Mouse (Mus musculus) hindlimb bud, embryonic 11.5 days (tissue): ENCODE data around the gene Pth1r.

Experiments used
- DNase-seq: peaks from one replicate; pipeline ENCODE4 v3.0.0-alpha.2; 2012; ENCODE audit warnings: low read depth, low spot score; ENCODE audit errors: extremely low spot score

Pth1r gene

DNA sequence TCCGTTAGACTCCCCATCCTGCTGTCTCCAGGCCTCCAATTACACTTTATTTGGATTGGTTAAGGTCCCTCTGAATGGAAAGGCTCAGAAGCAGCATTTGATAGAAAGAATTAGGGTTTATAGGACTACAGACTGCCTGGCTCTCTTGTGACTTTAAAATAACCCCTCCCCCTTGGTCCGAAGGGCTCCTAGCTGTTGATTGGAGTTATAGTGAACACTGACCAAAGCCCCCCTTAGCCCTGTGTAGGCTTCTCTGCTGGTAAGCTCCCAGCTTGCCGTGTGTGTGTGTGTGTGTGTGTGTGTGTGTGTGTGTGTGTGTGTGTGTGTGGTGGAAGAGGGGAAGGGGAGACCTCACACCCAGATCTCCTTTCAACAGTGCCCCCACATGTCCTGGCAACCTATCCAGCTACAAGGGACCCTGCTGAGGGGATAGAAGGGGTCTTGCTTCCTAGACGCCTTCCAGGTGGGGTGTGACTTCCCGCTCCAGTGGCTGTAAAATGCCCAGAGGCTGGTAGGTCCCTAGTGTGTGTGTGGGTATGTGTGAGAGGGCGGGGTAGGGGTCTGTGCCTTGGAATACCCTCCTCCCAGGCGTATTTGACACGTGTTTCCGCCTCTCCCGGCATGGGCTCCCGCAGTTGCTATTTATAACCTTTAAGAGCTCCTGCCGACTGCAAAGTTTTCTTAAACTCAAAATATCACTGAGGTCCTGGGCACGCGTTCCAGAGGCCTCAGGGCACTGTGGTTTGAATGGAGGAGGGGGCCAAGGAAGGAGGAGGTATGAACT, 3.7 kb upstream of the Pth1r start:
- no peak for DNase-seq

DNA sequence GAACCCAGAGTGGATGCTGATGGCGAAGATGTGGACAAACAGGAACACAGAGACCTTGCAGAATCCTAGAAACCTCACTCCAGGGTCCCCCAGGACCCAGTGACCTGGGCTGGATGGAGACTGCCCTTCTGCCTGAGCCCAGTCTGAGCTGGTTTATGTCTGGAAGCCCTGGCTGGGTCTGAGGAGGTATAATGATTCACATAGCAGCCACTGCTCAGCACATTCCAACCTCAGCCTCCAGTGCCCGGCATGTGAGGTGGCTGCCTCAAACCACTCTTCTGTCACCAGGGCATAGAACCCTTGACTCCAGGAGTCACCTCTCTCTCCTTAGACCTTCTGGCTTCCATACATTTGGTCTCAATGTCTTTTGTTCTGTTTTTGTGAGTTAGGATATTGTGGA, 1.5 kb upstream of the Pth1r start:
- no peak for DNase-seq

DNA sequence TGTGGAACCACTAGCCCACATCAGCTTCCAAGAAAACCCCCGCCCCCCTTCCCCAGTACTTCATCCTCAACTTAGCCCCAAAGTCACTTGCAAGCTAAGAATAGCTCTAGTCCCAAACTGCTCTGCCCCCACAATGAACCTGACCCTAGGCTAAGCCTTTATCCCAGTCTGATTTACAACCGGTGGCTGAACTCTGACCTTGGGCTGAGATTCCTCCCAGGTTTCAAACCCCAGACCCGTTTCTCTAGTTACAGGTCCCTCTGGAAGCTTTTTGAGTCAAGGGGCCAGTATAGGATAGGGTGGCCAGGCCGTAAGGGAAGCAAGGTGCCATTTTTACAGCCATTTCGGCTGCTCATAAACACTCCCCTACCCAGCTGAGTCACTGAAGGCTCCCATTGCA, 707 bp downstream of the Pth1r start:
- DNase-seq: peak; percentile 85

DNA sequence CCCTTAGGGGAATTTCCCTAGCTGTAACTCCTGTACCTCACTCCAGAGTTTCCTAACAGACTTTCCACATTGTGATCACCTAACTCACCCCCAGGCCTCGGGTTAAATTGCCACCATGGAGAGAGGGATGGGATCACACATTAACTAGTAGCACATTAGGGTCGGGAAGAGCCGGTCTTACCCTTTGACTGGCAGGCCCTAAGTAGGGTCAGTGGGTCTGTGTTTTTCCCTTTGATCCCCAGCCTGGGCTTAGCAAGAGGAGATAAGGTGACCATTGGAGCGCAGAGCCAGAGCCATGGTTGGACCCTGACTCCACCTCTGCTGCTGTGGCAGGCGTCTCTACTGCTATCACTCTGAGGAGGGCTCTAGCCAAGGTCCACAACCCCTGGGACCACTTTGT, 1.2 kb downstream of the Pth1r start:
- no peak for DNase-seq

DNA sequence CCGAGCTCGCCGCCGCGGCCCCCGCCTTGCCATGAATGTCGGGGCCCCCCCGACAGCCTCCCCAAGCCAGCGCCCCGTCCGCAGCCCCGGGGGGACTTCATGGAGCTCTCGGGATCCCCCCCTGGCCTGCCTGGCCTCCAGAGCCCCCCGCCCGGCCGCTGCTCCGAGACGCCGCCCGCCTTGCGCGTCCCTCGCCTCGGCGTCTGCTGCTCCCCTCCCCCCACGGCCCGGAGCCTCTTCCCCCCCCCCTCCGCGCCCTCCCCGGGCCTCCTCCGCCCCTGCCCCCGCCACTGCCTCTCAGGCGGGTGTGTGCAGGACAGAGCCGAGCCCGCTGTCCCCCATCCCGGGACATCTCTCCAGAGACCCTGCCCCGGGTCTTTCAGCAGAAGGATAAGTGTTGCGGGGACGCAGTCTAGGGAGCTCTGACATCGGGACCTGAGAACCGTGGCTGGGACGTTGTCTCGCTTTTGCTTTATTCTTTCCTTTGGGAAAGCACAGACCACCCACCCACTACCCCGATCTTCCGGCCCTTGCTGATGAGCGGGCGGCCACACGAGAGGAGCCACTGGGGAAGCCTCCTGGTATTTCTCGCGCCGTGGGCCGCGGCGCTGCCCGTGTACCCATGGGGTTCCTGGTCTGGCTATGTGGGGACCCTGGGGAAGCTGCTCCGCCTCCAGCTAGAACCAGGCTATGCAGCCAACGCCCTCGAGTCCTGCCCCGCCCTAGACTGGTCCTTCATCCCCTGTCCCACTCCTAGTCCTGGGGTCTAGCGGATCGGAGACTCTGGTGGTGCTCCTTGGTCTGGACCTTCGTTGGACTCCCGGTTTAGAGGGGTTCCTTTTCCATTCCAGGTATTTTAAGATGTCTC, 3.3 kb downstream of the Pth1r start:
- no peak for DNase-seq

DNA sequence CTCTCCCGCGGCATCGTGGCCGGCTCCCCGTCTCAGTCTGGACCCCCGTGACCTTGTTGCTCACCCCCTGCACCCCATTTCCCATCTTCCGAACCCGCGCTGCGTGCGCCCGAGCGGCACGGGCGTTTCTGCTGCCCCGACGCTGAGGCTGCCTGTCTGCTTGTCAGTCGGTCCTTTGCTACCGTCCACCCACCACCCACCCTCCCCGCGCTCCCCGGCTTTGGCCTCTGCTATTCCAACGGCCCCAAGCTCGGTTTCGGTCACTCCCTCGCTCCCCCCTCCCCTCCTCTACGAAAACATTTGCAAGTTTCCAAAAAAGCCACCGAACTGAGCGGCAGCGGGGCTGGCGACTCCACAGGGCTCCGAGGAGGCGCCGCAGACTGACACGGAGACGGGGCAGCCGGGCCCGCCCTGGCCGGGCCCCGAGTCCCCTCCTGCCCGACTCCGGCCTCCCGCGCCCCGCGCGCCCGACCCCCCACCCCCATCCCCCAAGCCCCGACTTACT, 3.9 kb downstream of the Pth1r start:
- DNase-seq: no peak

DNA sequence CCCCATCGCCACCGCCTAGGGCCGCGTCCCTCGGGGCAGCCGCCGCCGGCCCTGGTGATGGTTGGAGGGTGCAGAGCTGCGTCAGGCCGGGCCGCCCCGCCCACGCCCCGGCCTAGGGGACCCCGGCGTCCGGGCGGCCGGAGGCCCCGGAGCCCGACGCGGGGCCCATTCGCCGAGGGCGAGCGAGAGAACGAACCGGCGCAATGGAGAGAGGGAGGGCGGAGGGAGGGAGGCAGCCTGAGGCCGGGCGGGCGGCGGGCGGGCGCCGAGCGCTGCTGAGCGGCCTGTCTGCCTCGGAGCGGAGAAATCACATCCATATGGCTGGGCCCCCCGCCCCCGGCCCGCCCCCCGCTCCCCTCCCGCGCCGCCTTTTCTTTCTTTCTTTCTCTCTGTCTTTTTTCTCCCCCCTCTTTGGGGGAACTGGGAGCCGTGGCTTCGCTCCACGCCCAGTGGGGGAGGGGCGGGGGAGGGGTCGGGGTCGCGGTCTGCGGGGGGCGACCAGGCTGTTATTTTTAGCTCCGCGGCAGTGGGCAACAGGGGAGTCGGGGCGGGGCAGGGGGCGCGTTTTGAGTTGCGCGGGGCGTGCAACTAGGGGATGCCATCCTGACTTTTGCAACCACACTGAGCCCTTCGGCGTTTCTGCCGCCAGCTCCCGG, 4.5 kb downstream of the Pth1r start:
- no peak for DNase-seq

DNA sequence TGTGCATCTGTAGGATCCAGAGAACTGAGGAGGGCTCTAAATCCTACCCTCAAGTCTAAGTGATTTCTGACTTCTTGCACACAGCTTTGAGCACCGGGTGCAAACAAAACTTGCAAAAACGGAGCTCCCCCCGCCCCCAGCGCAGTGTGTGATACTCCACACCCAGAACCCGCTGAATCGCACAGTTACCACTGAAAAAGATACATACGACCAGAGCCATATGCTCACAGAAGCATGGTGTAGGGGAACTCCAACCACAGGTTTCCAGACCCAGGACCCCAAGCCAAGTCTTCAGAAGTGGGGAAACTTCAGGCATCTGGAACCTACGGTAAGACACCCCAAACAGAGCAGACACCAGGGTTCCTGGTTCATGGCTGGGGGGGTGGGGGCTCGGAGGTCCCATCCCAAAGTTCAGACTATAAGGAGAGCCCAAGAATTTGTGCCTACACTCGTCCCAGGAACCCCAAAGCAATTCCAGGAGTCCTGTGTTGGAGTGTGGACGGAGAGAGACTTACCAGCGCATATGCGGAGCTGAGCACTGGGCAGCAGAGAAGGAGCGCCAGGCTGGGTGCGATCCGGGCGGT, 5.1 kb downstream of the Pth1r start, which contains the start of gene Myl3:
TSS of gene Myl3 (plus strand) at position 151 of the 584 bp plus-strand sequence.
- no peak for DNase-seq

DNA sequence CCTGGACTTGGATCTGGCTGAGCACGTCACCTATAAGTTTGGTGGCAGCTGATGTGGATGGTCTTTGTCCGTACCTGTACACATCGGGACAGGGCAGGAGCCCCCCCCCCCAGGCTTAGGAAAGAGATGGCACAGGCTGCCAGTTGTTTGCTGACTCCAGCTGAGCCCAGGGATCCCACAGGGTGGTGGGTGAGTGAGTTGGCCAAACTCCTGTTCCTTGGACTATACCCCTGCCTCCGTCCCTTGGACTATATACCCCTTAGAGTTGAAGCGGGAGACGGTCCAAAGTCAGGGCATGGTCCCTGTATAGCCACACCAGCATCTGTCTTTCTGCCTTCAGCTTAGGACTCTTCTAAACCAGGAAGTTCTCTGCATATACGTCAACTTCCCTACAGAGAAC, 7.0 kb downstream of the Pth1r start:
- no peak for DNase-seq

DNA sequence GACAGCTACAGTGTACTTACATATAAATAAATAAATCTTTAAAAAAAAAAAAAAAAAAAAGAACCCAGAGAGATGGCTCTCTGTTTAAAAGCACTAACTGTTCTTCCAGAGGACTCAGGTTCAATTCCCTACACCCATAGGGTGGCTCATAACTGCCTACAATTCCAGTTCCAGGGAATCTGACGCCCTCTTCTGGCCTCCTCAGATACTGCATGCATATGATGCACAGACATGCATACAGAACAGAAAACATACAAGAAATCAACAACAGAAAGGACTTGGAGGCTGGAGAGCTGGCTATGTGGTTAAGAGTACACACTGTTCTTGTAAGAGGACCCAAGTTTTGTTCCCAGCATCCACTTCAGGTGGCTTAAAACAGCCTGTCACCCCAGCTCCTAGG, 8.9 kb downstream of the Pth1r start:
- DNase-seq: no peak

DNA sequence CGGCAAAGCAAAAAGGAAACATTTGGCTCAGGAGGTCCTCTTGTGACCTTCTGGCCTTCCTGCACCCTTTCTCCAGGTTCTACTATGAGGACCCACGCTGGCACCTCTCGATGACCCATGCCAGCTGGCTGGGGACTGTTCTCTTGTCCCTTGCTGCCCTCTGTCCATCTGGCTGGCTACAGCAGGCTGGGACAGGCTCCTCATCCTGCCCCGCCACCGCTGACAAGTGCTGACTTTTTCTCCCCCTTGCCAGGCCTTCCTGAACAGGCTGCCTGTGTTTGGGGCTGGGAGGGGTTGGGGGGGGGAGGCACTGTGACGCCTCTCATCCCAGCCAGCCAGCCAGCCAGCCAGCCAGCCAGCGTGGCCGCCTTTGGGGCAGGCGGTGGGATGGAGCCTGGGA, 10.6 kb downstream of the Pth1r start:
- DNase-seq: no peak

DNA sequence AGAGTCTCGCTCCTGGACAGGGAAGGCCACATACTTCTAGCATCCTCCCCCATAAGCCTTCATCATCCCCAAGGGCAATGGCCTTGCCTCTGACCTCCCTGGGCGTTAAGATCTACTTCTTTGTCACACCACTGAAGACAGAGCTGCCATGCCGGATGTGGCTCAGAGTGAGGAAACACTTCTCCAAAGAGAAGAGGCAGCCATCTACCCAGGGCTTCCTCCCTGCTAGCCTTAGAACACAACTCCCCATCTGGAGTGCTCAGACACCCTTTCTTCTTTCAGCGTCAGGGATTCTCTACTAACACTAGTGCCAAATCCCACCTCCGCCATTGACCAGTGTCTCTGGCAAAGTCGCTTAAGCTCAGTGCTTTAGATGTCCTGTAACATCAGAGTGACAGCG, 12.8 kb downstream of the Pth1r start:
- no peak for DNase-seq

DNA sequence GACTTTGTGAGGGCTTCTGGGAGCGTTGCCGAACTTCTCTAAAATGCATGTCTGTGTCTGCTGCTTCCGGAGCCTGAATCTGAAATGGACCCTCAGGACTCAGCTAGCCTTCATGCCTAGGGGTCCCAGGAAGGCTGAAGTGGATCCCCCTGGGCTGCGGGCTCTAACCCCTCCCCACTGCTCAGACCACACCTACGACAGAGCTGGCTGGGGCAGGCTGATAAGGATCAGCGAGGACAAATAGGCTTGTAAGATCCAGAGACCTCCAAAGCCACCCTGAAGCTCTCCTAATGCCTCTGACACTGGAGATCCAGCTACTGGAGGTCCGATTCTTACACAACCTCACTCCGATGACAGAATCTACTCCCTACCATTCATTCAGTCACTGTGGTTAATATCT, 13.8 kb downstream of the Pth1r start:
- no peak for DNase-seq

DNA sequence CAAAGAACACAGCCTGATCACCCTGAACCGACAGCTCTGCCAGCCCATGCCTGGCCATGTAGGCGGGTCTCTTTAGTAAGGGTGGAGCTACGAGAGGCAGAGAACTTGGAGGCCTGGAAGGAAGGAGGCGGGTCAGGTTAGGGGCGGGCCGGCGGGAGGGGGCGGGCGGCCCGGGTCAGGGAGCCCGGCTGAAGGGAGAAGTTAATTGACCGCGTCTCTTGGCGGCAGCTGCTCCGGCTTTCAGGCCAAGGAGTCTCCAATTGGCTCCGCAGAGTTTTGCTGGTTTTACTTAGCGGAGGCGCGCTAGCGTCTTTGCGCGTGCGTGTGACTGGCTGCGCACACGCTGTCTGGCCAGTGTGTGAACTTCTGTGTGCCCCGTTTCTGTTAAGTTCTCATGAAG, 14.3 kb downstream of the Pth1r start:
- peak; percentile 71 for DNase-seq

DNA sequence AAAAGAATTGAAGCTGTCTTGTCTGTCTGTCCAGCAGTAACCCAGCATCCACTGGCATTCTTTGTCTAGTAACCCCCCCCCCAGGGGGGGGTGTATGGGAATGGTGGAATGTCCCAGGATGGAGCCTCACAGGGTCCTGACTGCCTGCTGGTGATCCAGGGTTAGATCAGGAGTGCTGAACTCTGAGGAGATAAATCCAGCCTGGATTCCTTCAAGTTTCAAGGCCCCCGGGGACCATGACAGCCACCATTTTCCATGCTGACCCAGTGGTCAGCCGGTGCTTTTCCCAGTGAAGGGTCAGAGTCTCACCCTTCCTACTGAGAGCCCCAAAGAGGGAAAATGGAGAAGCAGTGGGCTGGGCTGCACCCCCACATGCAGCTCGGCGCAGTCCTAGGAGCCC, 15.1 kb downstream of the Pth1r start:
- DNase-seq: no peak

DNA sequence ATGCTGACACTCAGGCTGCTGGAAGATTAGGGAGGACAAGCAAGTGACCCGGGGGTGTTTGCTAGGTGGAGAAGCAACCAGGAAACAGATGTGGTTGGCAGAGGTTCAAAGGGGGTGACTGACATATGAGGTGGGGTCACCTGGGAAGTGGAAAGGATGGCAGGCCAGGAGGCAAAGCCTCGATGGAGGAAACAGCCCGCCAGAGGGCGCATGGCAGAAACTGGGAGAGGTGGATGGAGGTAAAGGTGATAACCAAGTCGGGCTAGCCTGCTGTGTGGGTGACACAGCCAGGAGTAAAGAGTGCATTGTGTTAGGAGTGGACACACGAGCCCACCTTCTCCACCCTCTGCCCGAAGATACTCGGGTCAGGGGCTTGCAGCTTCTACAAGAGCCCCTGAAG, 17.1 kb downstream of the Pth1r start:
- no peak for DNase-seq

DNA sequence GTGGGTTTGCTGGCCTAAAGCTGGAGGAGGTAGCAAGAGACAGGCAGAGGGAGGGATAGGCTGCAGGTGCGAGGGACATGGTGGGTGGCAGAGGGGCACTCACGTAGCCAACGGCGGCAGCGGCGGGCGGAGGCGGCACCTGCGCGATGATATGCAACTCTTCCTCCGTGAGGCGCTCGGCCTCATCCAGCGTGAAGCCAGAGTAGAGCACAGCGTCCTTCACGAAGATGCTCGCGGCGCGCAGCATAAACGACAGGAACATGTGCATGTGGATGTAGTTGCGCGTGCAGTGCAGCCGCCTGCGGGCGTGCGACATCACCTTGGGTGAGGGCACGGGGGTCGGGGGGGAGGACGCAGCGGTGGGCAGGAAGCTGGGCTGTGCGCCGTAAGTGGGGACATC, 20.1 kb downstream of the Pth1r start:
- no peak for DNase-seq

DNA sequence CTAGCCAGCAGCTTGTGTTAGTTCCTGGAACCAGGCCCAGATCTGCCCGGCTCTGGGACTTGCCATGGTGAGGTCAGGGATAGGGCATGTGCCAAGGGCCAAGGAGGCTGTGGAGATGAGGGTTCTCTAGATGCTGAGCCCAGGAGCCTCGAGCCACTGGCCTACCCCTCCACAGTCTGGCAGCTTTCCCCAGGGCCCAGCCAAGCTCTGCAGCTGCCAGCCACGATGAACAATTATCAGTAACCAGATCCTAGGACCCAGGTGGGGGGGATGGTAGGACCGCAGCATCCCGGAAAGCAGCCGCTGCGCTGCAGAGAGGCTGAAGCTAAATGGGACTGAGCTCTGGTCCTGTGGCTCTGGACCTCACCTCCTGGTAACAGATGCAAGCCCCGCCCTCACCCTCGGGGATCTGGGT, 21.2 kb downstream of the Pth1r start:
- DNase-seq: no peak

DNA sequence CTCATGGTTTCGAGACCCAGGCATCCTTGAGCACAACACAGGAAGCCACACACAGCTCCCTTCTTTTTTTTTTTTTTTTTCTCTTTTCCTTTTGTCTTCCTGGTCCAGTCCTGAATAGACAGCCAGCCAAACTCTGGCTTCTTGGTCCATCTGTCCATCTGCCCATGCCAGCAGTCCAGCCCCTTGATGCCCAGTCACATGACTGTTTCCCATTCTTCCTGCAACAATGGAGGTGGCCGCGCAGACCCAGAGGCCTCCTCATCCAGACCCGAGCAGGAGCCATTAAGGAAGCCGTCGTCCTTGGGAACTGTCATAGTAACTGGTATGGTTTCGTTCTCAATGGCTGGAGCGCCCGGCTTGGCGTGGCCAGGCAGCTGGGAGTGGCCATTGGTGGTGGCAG, 24.9 kb downstream of the Pth1r start:
- no peak for DNase-seq

DNA sequence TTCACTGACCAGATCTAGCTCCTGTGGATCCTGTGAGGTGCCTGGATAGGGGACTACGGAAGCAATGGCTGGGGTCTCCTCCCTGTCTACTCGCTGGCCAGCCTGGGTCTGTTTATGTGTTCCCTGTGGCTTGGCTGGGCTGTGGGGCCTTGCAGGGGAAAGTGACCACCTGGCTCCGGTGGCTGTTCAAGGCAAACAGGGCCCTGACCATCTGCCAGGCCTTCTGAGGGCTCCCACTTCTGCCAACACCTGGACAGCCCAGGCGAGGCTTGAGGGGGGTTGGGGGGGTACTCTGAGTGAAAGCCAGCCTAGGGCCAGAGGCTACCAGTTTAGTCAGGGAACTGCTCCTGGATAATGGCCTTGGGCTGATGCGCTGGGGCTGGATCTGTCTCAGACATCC, 27.0 kb downstream of the Pth1r start:
- no peak for DNase-seq

DNA sequence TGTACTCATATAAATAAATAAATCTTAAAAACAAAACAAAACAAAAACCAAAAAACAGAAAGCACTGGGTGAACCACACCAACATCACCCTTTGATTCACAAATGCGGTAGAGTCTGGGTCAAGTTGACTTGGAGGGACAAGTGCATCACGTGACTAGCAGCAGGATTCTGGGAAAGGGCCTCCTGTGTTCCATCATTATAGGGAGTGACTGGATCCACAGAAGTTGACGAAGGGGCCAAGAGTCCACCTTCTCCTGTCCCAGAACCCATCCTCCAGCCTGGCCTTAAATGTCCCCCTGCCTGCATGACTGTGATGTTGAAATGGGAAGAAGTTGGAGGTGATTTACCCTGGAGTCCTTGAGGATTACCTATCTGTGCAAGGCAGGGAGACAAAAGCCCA, 28.1 kb downstream of the Pth1r start:
- no peak for DNase-seq
